Mouse (Mus musculus) 3134 (cell line): ENCODE measurements around the gene Galk1.

Experiments
- DNase-seq: peaks from one replicate; pipeline ENCODE4 v3.0.0-alpha.2; 2011; ENCODE audit warnings: low spot score; ENCODE audit not compliant: insufficient read length; ENCODE audit errors: extremely low read depth

Gene Galk1

GRCm38 (mm10) chr11:116011529-116012261 is 824 bp downstream of the Galk1 start:
- DNase-seq: no peak

GRCm38 (mm10) chr11:116010948-116011347 is 1.6 kb downstream of the Galk1 start:
- DNase-seq: no peak

- no peak for DNase-seq
Observed at GRCm38 (mm10) chr11:116010146-116010545, 2.4 kb downstream of the Galk1 start.

GRCm38 (mm10) chr11:116009661-116010060 is 2.9 kb downstream of the Galk1 start:
- no peak for DNase-seq

GRCm38 (mm10) chr11:116008832-116009375 is 3.6 kb downstream of the Galk1 start:
- DNase-seq: no peak

GRCm38 (mm10) chr11:116008411-116008810 is 4.1 kb downstream of the Galk1 start:
- DNase-seq: no peak

- DNase-seq: no peak
Observed at GRCm38 (mm10) chr11:116007095-116007850, 5.2 kb downstream of the Galk1 start.

- no peak for DNase-seq
Observed at GRCm38 (mm10) chr11:116005701-116006419, 6.7 kb downstream of the Galk1 start.

GRCm38 (mm10) chr11:116004840-116005700 is 7.4 kb downstream of the Galk1 start:
- DNase-seq: no peak

GRCm38 (mm10) chr11:116004186-116004823 is 8.2 kb downstream of the Galk1 start:
- no peak for DNase-seq

- no peak for DNase-seq
Observed at GRCm38 (mm10) chr11:116002894-116003293, 9.6 kb downstream of the Galk1 start.

- no peak for DNase-seq
Observed at GRCm38 (mm10) chr11:116001725-116002124, 10.8 kb downstream of the Galk1 start.

- DNase-seq: no peak
Observed at GRCm38 (mm10) chr11:116000607-116001006, 11.9 kb downstream of the Galk1 start.

GRCm38 (mm10) chr11:115999538-116000143 is 12.9 kb downstream of the Galk1 start:
- peak; percentile 81 for DNase-seq

- DNase-seq: no peak
Observed at GRCm38 (mm10) chr11:115999027-115999426, 13.5 kb downstream of the Galk1 start.

GRCm38 (mm10) chr11:115997662-115998061 is 14.9 kb downstream of the Galk1 start:
- no peak for DNase-seq

- no peak for DNase-seq
Observed at GRCm38 (mm10) chr11:115997047-115997446, 15.5 kb downstream of the Galk1 start.

GRCm38 (mm10) chr11:115995256-115995655 is 17.3 kb downstream of the Galk1 start:
- no peak for DNase-seq

- DNase-seq: no peak
Observed at GRCm38 (mm10) chr11:115992098-115992497, 20.4 kb downstream of the Galk1 start.
